Mouse (Mus musculus) CD4-positive, CD25-positive, alpha-beta regulatory T cell, adult 9 weeks (primary cell): ENCODE measurements around the gene Slc46a2. TPM values are rescaled to one million over a fixed set of nuclear protein-coding genes. Genes with fewer than 3 reads are reported as not detected.

Experiments
- polyA plus RNA-seq: library from polyadenylated mRNA; unstranded; fragments of 100-300 nt; shearing (Covaris generic); gene quantifications from one replicate; pipeline ENCODE4 v1.2.1, GENCODE M21; 2017

Slc46a2 gene
- polyA plus RNA-seq = 0.12 TPM

DNA sequence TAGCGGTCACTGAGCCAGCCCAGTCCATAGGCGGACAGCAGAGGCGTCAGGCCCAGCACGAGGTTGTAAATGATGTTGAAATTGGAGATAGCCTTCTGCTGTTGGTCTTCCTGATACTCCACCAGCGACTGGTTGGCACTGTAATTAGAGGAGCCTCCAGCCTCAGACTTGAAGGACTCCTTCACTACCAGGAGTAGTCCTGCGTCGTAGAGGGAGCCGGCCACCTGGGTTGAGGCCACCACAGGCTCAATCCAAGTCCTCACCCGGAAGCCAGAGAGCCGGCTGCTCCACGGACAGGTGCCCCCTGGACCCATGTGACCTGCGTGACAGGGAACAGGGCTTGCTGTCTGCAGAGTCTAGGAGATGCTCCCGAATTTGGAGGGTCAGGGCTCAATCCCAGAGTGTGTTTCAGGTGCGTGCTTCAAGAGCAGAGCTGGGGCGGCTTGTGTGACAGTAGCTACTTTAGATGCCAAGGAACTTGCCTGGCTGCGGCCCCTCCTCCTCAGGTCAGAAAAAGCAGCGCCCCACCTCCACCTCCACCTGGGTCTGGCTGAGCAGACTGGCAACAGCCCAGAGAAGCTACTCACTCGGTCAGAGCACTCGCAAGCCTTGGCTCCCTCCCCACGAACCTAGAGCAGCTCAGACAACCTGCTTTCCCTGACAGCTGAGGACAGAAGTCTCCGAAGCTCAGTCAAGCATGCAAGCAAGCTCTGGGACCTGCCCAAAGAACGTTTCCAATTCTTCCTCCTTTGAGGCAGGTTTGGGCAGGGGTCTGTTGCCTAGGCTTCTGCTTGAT is at the start of gene Slc46a2:
Gene Slc46a2, minus strand, starts transcription at position 449 of the 796 bp plus-strand sequence.

GRCm38 (mm10) chr4:59963405-59964344 is 48.8 kb upstream of the Slc46a2 start, which contains the start of gene Mup6:
Gene Mup6 (plus strand): TSS chr4:59964294.

DNA sequence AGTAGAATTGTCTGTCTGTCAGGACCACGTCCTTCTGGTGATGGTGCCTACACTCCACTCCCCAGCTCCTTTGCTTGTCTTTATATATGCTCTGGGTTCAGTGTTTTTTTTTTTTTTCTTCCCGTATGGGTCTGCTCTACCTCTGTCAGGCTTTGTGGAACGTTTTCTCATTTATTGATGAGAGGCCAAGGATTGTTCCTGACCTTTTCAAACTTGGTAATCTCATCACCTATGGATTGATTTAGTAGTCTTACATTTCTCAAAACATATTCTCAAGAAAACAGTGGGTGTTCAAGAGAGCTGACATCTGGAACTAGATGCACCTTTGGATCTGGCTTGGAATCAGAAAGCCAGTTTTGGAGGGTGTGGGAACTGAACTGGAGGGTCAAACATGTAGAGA is 45.8 kb upstream of the Slc46a2 start, which contains the start of gene Mup4:
Gene Mup4, minus strand, starts transcription at position 101 of the 400 bp plus-strand sequence.

Other genes with a start within 250 kb of the Slc46a2 start
- gene Inip, start 113.5 kb downstream of the Slc46a2 start, polyA plus RNA-seq = 76.4 TPM
- 3.1 TPM for gene Snx30, start 109.2 kb downstream of the Slc46a2 start, polyA plus RNA-seq
- not detected for gene Mup4, start 45.7 kb upstream of the Slc46a2 start, polyA plus RNA-seq
- gene Mup6, start 49.2 kb upstream of the Slc46a2 start, polyA plus RNA-seq = not detected
- gene Mup7, start 155.4 kb upstream of the Slc46a2 start, polyA plus RNA-seq = not detected
- gene Mup2, start 239.2 kb upstream of the Slc46a2 start, polyA plus RNA-seq = 0.35 TPM